Mouse (Mus musculus): ENCODE measurements around the gene Golga7b. TPM values are rescaled to one million over a fixed set of nuclear protein-coding genes. Genes with fewer than 3 reads are reported as not detected.
A peak's percentile ranks its signal among the peaks of the same experiment; 100 is the strongest.

Gene Golga7b
- total RNA-seq (2021) = 10 to 100 TPM; 90.9 to 93.8 TPM
- long read RNA-seq, transcript Golga7b-201 (5 exons, 2,823 nt) = major isoform, 70 of 102 reads
- long read RNA-seq, partial matches to known transcripts = 11 of 102 reads
- long read RNA-seq, other reads (novel, unspliced or antisense) = 21 of 102 reads

DNA sequence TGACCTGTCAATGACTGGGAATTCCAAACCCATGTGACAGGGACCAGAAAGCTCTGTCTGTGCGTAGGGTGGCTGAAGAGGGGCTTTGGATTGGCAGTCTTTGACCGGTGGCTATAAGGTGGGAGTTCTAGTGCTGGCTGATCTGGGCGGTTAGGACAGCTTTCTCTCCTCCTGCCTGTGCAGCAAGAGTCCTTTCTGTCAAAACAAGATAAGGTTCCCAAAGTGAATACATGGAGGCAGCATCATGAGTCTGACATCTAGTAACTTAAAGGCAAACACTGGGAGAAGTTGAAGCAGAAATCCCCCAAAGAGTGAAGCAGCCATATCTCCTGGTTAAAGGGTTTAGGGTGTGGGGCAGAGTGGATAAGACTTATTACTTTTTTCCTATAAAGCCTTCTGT lies at the start of gene Golga7b:
Gene Golga7b, plus strand, starts transcription at position 56 of the 400 bp plus-strand sequence.
- DNase-seq (ENCODE audit: low spot score in 2 of 2) = no peak

DNA sequence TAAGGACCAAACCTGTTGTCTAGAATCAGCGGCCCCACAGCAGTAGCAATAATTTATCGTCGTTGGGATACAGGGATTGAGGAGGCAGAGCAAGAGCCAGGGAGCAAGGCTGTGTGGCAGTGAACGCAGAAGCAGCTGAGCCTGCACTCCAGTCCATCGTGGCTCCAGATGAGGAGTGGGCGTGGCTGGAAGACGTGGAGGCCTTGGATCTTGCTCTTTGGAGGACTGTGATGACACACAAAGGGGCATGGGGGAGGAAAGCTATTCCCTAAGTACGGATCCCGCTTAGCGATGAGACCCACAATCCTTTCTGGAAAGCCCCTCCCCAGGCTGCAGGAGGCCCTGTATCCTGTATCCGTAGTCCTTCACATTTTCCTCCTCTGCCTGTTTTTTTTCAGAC lies 49.3 kb upstream of the Golga7b start:
- DNase-seq (ENCODE audit: low spot score in 2 of 2) = no peak

DNA sequence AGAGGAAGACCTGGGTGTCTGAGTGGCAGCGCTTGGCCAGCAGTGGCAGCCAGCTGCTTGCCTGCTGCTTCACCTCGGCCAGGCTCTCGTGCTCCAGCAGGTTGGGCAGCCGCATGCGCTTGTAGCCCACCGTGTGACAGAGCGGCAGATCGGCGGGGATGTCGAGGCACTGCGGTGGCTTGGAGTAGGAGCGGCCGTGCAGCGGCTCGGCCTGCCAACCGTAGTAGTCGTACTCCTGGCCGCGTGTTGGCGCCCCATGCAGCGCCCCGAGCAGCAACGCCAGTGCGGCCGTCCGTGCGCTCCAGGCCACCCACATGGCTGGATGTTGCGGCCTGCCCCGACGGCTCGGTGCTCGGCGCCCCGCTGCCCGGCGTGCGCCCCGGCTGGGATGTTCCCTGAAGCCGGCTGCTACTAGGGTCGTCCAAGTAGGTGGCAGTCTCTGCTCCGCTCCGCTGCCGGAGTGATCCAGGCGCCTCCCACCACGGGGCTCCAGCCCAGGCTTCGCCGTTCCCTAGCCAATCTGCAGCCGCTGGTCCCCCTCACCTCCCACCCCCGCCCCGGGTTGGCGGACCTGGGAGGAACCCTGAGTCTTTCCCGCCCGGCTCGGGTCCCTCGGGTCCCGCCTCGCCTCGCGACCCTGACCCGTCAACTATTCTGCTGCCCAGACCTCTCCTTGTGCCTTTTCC lies 45.5 kb upstream of the Golga7b start, which contains the start of gene Sfrp5:
Gene Sfrp5, minus strand, starts transcription at position 557 of the 686 bp plus-strand sequence.
- no peak for DNase-seq (ENCODE audit: low spot score in 2 of 2)

DNA sequence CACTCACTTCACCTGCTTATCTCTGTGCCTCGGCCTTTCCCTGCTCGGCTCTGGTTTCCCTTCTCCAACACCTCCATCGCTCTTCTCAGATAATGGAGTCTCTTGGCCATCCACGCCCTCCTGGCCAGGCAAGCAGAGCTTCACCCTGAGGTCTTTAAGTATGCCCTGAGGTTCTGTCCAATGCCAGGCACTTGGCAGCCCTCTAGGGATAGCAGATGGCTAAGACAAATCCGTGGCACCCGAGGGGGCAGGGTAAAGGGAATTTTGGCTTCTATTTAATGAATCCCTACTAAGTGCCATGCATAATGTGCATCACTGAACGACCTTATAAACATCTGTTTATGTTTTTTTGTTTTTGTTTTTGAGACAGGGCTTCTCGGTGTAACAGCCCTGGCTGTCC lies 44.9 kb upstream of the Golga7b start:
- DNase-seq (ENCODE audit: low spot score in 2 of 2) = no peak

DNA sequence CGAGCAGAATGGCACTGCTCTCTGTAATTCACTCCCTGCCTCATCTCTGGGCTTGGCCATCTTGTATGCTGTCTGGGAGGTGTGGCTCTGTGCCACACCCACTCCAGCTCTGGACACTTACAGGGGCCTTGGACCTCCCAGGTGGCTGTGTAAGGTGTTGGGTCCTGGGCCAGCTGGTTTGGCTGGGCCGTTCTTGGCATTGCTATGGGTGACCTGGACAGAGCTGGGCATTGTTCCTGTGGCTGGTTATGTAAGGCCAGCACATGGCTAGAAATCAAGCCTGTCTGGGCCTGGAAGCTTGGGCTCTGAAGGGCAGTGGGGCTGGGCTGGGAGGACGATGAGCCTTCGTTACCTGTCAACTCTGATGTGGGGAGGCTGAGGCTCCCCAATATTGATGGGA lies 43.1 kb upstream of the Golga7b start:
- DNase-seq (ENCODE audit: low spot score in 2 of 2) = no peak

DNA sequence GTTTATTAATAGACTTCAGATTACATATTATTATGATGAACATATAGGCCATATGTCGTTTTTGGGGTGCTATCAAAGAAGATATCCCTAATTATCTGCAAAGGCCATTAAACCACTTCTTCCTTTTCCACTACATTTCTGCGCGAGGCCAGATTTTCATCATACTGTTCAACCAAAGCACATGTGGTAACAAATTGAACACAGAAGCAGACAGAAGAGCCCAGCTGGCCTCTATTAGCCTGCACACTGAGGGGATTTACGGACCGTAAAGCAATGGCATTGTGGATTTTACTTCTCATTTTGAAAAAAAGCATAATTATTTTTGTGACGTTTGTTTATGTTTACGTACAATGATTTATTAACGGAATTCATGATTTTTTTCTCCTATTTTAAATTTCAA lies 42.2 kb upstream of the Golga7b start:
- no peak for DNase-seq (ENCODE audit: low spot score in 2 of 2)

DNA sequence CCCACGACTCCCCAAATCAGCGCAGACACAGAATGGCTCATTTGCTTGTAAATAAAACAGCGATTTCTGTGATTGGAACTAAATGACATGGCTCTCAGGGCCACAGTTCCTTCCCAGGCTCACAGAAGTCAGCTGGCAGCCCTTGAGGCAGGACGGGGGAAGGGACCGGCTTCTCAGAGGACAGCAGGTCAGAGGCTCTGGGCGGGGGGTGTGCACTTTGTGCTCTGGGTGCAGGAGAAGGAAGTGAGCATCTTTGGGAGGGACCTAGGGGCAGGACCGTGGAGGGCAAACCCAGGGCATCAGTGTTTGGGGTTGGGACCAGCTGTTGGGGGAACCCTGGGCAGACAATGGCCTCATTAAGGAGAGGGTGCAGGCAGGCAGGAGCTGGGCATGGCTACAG lies 37.9 kb upstream of the Golga7b start:
- no peak for DNase-seq (ENCODE audit: low spot score in 2 of 2)

DNA sequence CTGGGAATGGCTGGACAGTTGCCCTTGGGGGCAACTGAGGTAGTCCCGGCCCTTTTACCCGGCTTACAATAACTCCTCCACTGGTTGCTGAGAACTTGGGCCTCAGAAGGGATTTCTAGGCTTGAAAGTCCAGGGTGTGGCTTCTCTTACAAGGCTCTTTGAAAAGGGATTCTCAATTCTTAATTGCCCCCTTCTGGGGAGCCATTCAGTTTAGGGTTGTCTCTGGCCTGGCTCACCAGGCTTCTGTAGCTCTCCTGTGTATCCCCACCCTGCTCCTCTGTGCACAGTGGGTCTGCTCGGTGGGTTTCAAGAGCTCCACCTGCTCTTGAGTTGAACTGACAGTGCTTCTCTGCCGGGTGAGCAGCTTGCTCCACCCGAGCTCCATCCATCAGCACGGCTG lies 37.4 kb upstream of the Golga7b start:
- no peak for DNase-seq (ENCODE audit: low spot score in 2 of 2)

DNA sequence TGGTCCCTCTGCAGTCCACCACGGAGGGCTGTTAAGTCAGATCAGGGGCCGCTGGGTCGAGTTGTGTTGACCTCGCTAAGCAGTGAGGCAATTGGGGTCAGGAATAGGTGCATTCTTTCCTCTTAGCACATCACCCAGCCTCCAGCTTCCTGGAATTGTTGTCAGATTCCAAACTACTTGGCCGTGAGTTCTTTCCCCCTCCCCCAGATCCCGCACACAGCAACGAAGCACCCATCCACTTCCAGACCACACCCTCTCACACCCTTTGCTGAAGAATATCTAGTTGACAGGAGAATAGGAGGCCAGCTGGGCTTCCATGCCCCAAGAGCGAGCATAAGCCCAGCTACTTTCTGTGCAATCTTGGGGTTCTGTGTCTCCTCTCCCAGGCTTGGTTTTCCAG lies 35.4 kb upstream of the Golga7b start:
- DNase-seq (ENCODE audit: low spot score in 2 of 2) = no peak

DNA sequence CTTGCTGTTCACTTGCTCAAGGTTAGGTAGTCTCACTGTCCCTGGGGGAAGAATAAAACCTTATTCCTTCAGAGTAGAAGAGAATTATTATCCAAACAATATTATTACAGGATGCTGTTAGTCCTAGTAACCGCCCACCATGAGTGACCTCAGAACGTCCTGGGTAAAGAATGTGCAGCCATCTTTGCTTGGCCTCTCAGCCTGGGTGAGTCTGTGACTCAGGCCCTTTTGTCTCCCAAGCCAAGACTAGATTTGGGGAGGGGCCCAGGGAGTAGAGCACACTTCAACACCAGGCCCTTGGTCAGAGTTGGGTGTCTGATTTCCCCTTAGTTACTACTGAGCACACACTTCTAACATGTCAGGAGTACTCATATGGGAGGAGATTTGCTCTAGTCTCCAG lies 32.8 kb upstream of the Golga7b start:
- no peak for DNase-seq (ENCODE audit: low spot score in 2 of 2)

DNA sequence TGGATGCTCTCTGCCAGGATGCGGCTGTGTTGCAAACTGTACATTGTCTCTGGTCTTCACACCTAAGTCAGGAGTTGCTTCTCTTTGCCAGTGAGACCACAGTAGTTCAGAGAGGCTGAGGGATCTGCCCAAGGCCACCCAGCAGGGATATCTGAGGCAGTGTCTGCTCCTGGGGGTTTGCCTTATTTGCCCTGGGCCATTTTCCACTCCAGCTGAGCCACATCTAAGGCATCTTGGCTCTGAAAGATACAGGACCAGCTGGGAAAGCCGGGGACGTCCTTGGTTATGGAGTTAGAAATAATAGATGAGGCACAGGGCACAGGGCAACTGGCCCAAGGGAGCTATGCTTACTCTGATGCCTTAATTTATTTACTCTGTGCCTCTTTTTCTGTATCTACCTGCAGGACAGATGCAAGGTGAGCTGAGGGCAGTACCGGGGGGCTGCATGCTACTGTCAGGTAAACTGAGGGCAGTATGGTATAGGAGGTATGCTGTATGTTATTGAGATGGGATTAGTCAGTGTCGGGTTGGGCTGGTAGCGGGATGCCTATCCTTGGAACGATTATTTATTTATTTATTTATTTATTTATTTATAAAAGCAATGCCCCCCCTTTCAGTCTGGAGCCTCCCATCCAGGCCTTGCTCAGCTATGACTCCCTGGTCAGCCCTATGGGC lies 30.5 kb upstream of the Golga7b start:
- no peak for DNase-seq (ENCODE audit: low spot score in 2 of 2)

DNA sequence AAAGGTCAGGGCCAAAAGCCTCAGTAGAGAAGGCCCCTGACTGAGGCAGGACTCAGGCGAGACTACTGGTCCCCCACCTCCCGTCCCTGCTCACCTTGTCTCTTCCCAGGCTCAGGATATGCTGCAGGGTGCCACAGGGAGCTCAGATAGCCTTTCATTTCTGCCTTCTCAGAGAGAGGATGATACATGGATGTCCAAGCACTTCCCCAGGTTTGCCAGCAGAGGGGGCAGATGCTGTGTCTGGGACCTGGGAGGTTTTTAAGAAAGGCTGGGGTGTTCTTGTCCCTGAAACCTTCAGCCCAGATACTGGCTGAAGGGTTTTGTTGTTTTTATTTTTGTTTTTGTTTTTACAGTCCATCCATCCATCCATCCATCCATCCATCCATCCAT lies 30.0 kb upstream of the Golga7b start:
- DNase-seq (ENCODE audit: low spot score in 2 of 2) = peak; percentile 68 to 75

DNA sequence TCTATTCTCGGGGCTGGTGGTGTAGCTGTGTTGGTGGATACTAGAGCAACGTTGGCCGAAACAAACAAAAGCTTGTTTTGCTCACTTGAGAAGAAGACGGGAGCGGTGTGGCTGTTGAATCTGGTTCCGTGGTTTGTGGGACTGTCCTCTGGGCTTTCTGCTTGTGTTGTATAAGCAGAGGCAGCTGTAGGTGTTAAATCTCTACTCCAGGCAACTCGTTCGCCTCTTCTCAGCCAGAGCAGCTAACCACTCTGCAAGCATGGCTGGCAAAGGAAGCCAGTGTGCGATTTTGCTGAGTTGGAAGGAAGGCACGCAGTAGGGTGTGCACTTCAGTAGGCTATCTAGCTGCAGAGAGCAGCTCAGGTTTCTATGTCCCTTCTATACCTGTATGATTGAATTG lies 20.9 kb upstream of the Golga7b start:
- DNase-seq (ENCODE audit: low spot score in 2 of 2) = no peak

DNA sequence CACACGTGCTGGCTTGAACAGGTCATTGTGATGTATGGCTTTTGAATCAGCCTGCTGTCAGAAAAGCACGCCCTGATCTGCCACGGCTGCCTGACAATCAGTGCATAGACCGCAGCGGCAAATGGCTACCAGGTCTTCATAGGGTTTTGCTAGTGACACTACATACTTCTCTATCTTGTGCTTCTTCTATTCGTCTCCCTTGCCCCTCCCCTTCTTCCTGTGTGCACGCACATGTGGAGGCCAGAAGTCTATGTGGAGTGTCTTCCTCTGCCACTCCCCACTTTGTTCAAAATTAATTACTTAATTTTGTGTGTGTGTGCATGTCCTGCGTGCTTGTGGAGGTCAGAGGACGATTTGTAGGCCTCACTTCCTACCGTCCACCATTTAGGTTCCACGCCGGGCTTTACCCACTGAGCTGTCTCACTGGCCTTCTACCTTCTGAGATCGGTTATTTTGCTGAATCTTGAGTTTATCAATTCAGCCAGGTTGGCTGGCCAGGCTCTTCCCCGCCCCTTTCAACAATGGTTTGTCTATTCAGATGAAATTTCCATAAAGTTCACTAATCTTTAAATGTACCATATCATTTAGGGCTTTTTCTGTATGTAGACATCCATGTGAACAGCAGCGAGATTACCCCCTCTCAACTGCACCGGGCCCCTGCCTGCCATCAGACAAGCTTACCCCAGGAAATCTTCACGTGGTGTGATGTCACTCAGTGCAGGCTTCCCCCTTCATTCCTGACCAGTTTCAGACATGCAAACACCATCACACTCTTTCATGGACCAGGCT lies 17.7 kb upstream of the Golga7b start:
- no peak for DNase-seq (ENCODE audit: low spot score in 2 of 2)

DNA sequence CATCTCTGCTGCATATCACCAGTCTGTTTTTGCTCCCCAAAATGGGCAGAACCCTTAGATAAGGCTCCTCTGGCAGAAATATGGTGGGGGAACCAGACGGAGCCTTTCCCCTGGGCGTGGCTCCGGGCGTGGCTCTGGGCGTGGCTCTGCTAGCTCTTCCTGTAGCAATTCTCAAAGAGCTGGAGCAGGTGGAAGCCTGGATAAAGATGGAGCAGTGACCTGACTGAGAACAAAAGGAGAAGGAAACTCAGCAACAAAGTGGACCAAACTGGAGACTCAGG lies 17.1 kb upstream of the Golga7b start:
- no peak for DNase-seq (ENCODE audit: low spot score in 2 of 2)

DNA sequence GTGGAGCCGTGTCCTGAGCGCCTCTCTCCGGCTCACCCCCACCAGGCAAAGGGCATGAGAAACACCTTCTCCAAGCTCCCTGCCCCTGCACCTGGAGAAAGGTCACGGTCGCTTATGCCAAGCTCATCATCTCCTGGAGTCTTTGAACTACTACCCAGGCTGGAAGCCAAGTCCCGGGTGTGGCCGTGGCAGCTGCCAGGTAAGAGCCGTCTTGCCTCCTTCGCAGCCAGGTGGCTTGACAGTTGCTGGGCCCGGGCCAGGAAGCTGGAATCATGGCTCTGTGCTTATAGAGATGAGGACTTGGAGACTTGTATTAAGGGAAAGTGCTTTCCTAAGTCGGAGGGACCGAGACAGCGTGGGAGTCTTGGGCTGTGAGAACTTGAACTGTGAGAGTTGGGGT lies 16.4 kb upstream of the Golga7b start:
- DNase-seq (ENCODE audit: low spot score in 2 of 2) = no peak

DNA sequence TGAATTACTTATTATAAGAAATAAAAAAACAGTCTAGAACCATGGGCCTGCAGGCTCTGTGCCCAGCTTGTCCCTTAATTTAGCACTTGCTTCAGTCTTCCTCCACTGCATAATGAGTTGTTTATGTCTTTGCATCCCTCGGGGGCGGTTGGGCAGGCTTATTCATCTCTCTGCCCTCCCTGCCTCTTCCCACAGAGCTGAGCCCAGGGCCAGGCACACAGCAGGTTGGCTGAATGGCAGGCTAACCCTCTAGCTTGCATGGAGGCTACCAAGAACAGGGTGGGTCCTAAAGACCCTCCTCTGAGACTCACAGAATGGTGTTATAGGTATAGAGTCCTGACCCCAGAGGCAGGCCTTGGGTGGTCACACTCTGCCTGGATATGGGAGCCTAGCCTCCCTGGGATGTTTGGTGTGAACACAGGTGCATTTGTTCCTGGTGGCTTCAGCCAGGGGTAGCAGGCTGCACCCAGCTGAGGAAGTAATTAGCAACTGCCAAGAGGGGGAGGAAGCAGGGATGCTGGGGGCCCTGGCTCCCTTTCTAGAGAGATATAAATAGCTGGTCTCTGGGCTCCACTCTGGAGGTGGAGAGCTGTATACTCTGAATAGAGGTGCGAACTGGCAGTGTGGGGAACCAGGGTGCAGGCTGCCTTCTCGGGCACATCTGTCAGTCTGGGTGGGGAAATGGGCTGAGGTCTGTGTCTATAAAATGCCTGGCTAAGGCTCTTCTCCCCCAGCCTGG lies 9.6 kb upstream of the Golga7b start:
- no peak for DNase-seq (ENCODE audit: low spot score in 2 of 2)

DNA sequence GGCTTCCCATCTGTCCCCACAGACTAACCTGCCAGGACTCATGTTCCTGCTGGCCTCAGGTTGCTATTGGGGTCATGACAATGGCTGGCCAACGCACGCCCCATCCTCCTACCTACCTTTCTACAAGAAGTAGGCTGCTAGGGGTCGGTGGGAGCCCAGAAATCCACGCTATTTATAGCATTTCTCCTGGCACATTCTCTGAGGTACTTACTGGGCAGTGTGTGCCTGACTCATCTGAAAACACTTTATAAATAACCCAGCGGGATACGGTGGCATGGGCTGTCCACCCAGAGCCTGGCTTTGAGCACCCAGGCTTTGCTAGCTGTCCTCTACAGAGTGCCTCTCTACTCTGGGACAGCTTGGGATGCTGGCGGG lies 9.0 kb upstream of the Golga7b start:
- DNase-seq (ENCODE audit: low spot score in 2 of 2) = no peak

DNA sequence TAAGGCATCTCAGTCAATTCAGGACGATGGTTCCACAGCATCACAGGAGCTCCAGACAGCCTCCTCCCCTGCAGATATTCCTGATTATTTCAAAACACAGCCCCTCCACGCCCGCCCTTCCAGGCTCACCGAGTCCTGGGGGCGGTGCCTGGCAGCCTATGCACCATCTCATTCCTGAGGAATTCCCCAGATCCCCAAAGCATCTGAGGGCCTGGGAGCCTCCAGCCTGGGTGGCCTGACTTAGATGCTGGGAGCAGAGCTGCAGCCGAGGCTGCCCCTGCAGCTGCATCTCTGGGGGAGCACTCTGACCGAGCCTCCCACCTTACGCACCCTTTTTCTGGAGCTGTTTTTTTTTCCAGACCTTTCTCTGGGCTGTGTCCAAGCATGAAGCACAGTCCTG lies 6.5 kb upstream of the Golga7b start:
- DNase-seq (ENCODE audit: low spot score in 2 of 2) = no peak

DNA sequence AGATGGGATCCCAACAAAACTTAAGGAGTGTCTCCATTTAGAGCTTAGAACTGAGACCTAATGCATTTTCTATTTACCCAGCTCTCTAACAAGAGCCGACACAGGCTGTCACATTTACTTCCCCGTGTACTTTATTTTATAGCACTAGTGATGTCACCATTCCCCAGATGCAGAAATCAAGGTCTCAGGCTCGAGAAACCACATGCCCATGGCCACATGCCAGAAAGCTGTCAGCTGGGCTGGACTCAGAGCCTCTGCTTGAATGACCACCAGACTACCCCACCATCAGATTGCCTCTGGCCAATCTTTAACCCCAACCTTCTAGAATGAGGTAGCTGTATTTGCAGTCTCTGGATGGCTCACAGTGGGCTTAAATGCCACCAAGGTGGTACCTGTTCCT lies 4.0 kb upstream of the Golga7b start:
- DNase-seq (ENCODE audit: low spot score in 2 of 2) = no peak

DNA sequence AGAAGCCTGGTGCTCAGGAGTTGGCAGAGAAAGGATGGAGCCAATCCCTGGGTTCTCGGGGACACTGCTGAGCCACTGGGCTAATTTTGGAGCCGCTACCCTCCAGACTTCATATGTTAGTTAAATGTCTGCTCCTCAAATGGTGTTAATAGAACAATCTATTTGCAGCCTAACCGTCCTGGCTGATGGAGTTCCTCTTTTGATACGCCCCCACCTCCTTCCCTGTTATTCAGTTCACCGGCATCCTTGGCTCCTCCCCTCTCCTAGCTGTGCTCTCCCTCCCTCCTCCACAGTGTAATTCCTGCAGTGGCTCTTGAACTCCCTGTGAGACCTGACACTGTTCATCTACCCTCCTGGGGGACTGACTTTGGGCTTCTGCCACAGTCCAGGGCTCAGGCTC lies 748 bp upstream of the Golga7b start:
- DNase-seq (ENCODE audit: low spot score in 2 of 2) = no peak
